Mouse (Mus musculus) stomach, embryonic 14.5 days (tissue): ENCODE measurements at regions not wholly inside any gene's neighbourhood (a gene's known extent, or its start where the extent isn't known, plus 50 kb on each side); places are given as distances from the start of the nearest gene placed in this dataset.
"Not testable (repeated sequence)": the region's sequence is repeated elsewhere in the genome, so short reads cannot be mapped to it uniquely, and the experiment has no call there.

Experiments
- ATAC-seq: fragments of 200-750 bp; cut with Nextera tagmentation; 2 replicates; pipeline ENCODE4 v1.8.0; 2017; ENCODE audit warnings: low read depth, moderate TSS enrichment; ENCODE audit not compliant: insufficient number of reproducible peaks, insufficient read depth, low FRiP score
- H3K27ac ChIP-seq: fragments of 300-500 bp; sonication (generic); 2 replicates; pipeline ENCODE4 v1.5.1; 2014; ENCODE audit warnings: mild to moderate bottlenecking, low read length, moderate library complexity, mixed read lengths
- H3K27me3 ChIP-seq: fragments of 300-500 bp; sonication (generic); 2 replicates; pipeline ENCODE4 v1.6.1; 2014; ENCODE audit warnings: low read length, control low read depth, mixed read lengths; ENCODE audit not compliant: control insufficient read depth, insufficient read depth
- H3K36me3 ChIP-seq: fragments of 300-500 bp; sonication (generic); 2 replicates; pipeline ENCODE4 v1.6.1; 2014; ENCODE audit warnings: mild to moderate bottlenecking, control low read depth, low read length, moderate library complexity, mixed read lengths; ENCODE audit not compliant: control insufficient read depth, insufficient read depth
- H3K4me1 ChIP-seq: fragments of 300-500 bp; sonication (generic); 2 replicates; pipeline ENCODE4 v1.6.1; 2014; ENCODE audit warnings: low read length, control low read depth, mixed read lengths; ENCODE audit not compliant: control insufficient read depth, insufficient read depth
- H3K4me2 ChIP-seq: fragments of 300-500 bp; sonication (generic); replicated peaks from 2 replicates; pipeline ENCODE4 v1.6.1; 2014; ENCODE audit warnings: low read depth, low read length, control low read depth
- H3K4me3 ChIP-seq: fragments of 300-500 bp; sonication (generic); 2 replicates; pipeline ENCODE4 v1.5.1; 2014; ENCODE audit warnings: low read depth, low read length, control low read depth
- H3K9ac ChIP-seq: fragments of 300-500 bp; sonication (generic); replicated peaks from 2 replicates; pipeline ENCODE4 v1.6.1; 2014; ENCODE audit warnings: low read depth, mild to moderate bottlenecking, control low read depth, low read length, moderate library complexity, mixed read lengths
- H3K9me3 ChIP-seq: fragments of 300-500 bp; sonication (generic); 2 replicates; pipeline ENCODE4 v1.6.1; 2016; ENCODE audit warnings: low read depth, low read length, control low read depth; ENCODE audit not compliant: control insufficient read depth
- WGBS: fragments of 180-500 bp; shearing (Covaris S2); extraction: QIAGEN DNeasy Blood & Tissue Kit; methylation state at CpG from one replicate; pipeline ENCODE4 v1.1.7; 2014; 5-methylcytosine and 5-hydroxymethylcytosine counted together

DNA sequence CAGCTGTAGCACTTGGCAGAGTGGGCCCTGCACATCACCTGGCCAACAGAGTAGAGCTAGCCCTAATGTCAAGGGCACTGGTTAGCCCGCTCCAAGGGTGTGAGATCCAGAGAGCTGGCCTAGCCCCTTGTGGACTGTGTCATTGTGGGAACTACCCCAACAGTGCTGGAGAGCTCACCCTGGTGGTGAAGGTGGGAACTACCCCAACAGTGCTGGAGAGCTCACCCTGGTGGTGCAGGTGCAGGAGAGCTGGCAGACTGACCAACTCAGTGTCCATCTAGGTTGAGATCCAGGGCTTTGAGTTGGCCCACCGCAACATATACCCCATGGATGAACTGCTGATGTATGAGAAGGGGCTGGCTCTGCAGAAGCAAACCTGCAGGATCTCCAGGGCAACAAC lies 196.7 kb downstream of the Alg10b start:
- no peak for ATAC-seq
- H3K9me3 ChIP-seq = no peaks in the 10 kb centered on the region

DNA sequence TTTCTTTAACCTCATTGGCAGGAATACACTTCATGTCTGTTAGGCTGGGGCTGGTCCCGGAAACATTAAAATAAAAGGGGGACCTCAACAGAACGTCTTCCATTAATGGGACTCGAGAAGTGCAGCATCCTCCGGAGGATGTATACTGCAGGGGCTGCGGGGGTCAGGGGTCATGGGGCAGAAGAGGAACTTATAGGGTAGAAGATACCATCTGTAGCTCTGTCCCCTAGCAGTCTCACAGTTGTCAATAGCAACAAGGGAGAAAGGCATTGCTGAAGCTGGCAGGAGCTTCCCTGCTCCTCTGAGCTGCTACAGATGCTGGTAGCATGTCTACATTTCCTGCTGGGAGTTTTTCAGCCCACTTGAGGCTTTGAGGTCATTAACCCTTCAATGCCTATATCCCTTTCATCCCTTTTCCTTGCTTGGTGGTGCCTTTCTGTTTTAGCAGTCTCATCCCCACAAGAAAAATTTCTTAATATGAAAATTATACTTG lies 198.1 kb downstream of the Alg10b start:
- no peak overlapping the region for H3K27ac ChIP-seq
- H3K4me2 ChIP-seq = no peak overlapping the region
- no peaks in the 10 kb centered on the region for H3K4me1 ChIP-seq
- no peak overlapping the region for H3K9ac ChIP-seq
- WGBS = 29% methylated on average over 5 of the region's 5 CpGs
- no peaks in the 10 kb centered on the region for H3K27me3 ChIP-seq
- no peak for ATAC-seq
- no peak overlapping the region for H3K4me3 ChIP-seq
- H3K9me3 ChIP-seq = no peaks in the 10 kb centered on the region
- no peaks in the 10 kb centered on the region for H3K36me3 ChIP-seq

More for the DNA sequence above, 196.7 kb downstream of the Alg10b start:
- Histone ChIP-seq H3K4me3 (no peak overlapping the region), H3K9ac (no peak overlapping the region), H3K4me1 (no peaks in the 10 kb centered on the region), H3K27me3 (no peaks in the 10 kb centered on the region), H3K4me2 (no peak overlapping the region), H3K36me3 (no peaks in the 10 kb centered on the region), H3K27ac (no peak overlapping the region)
- 95% methylated on average over 2 of the region's 2 CpGs for WGBS

- WGBS = 89% methylated on average over 3 of the region's 3 CpGs
- not testable (repeated sequence) for ATAC-seq, H3K4me1 ChIP-seq, H3K36me3 ChIP-seq, H3K9me3 ChIP-seq, H3K9ac ChIP-seq, H3K27ac ChIP-seq, H3K4me3 ChIP-seq, H3K4me2 ChIP-seq, H3K27me3 ChIP-seq
These were observed 206.9 kb downstream of the Alg10b start for GRCm38 (mm10) chr15:90431048-90431447.

DNA sequence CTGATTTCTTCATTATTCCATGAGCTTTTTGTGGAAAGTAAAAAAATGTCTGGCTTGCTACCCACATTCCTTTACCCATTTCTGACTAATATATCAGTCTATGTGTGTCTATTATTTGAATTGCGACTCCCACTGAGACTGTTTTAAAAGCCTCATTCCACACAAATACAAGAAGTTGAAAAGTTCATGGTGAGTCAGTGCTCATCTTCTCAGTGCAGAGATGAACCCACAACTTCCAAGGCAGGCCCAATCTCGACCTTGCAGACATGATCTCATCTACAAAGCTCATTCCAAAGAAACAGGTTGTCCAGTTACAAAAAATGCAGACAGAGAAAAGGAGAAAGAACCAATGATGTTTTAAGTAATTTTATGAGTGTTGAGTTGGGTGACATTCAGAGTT lies 208.0 kb downstream of the Alg10b start:
- no peak overlapping the region for H3K27ac ChIP-seq
- H3K4me3 ChIP-seq = no peak overlapping the region
- no peaks in the 10 kb centered on the region for H3K4me1 ChIP-seq
- WGBS = 44% methylated on average over 2 of the region's 2 CpGs
- no peak for ATAC-seq
- no peaks in the 10 kb centered on the region for H3K36me3 ChIP-seq
- H3K27me3 ChIP-seq = no peaks in the 10 kb centered on the region
- H3K9ac ChIP-seq = no peak overlapping the region
- H3K4me2 ChIP-seq = no peak overlapping the region
- H3K9me3 ChIP-seq = no peaks in the 10 kb centered on the region

DNA sequence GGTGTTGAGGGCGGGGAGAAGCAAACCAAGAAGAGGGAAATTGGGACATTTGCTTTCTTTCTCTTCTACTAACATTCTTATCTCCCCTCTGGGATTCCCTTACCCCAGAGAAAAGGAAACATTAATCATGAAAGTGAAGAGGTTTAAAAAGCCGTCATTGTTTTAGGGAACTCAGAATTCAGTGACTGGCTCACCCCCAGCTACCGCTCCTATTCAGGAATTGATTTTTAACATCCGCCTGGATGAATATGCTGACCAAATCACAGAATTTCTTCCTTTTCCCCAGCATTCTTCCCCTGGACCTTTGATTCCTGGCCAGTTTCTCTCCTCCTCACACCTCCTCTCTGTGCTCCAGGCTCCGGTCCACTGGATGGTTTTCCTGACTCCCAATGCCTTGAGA lies 211.2 kb downstream of the Alg10b start:
- H3K4me2 ChIP-seq = no peak overlapping the region
- H3K27me3 ChIP-seq = no peaks in the 10 kb centered on the region
- no peak for ATAC-seq
- H3K4me1 ChIP-seq = no peaks in the 10 kb centered on the region
- 24% methylated on average over 5 of the region's 5 CpGs for WGBS
- no peaks in the 10 kb centered on the region for H3K9me3 ChIP-seq
- H3K4me3 ChIP-seq = no peak overlapping the region
- no peak overlapping the region for H3K27ac ChIP-seq
- H3K9ac ChIP-seq = no peak overlapping the region
- no peaks in the 10 kb centered on the region for H3K36me3 ChIP-seq
